Mouse (Mus musculus) G1E (cell line): ENCODE measurements around the gene Bag5. TPM values are rescaled to one million over a fixed set of nuclear protein-coding genes. Genes with fewer than 3 reads are reported as not detected.

Experiments
- ATAC-seq: 2 replicates; pipeline ENCODE4 v1.8.0; 2016; ENCODE audit warnings: mild to moderate bottlenecking; ENCODE audit not compliant: insufficient number of reproducible peaks, poor library complexity, low FRiP score, severe bottlenecking; ENCODE audit errors: extremely low read depth
- DNase-seq: peaks from one replicate; pipeline ENCODE4 v3.0.0; 2012; ENCODE audit warnings: low spot score
- H3K27me3 ChIP-seq: 2 replicates; pipeline ENCODE4 v1.6.1; 2012; ENCODE audit warnings: mild to moderate bottlenecking, low read length, inconsistent platforms; ENCODE audit not compliant: insufficient read depth
- H3K36me3 ChIP-seq: replicated peaks from 2 replicates; pipeline ENCODE3; 2012; ENCODE audit warnings: mild to moderate bottlenecking, inconsistent platforms
- H3K4me1 ChIP-seq: 2 replicates; pipeline ENCODE4 v1.6.1; 2012; ENCODE audit warnings: low read depth, low read length, inconsistent platforms, mixed read lengths; ENCODE audit not compliant: insufficient read depth
- H3K4me3 ChIP-seq: 2 replicates; pipeline ENCODE4 v1.5.1; 2012; ENCODE audit warnings: low read depth, mild to moderate bottlenecking, inconsistent platforms, low read length, moderate library complexity, mixed read lengths
- H3K9me3 ChIP-seq: replicated peaks from 2 replicates; pipeline ENCODE4 v1.6.1; 2012; ENCODE audit warnings: inconsistent platforms
- CTCF ChIP-seq: IDR thresholded peaks from 2 replicates; pipeline ENCODE4 v1.5.1; 2012; ENCODE audit warnings: low read depth, low read length, inconsistent platforms, mixed read lengths
- GATA1 ChIP-seq: IDR thresholded peaks from 2 replicates; pipeline ENCODE4 v1.6.1; 2012; ENCODE audit warnings: borderline replicate concordance, low read length, inconsistent platforms, mixed read lengths
- GATA2 ChIP-seq: IDR thresholded peaks from 2 replicates; pipeline ENCODE4 v1.6.1; 2012; ENCODE audit warnings: low read depth, low read length, inconsistent platforms, borderline replicate concordance
- POLR2AphosphoS5 ChIP-seq: IDR thresholded peaks from 2 replicates; pipeline ENCODE4 v1.6.1; 2012; ENCODE audit warnings: low read depth, low read length, inconsistent platforms; ENCODE audit not compliant: insufficient replicate concordance
- TAL1 ChIP-seq: conservative IDR thresholded peaks from 2 replicates; pipeline ENCODE4 v1.6.1; 2012; ENCODE audit warnings: low read depth, low read length, inconsistent platforms, mixed read lengths
- polyA plus RNA-seq: library from polyadenylated mRNA; stranded (reverse); fragments of >175 nt; gene quantifications from 2 replicates; pipeline ENCODE4 v1.2.3, GENCODE M21; 2012
- total RNA-seq, 2 experiments: library from RNA; stranded (forward) in 1 of 2; stranded (reverse) in 1 of 2; fragments of 200-1000 nt in 1 of 2; fragments of >200 nt in 1 of 2; fragmentation: Nextera tagmentation in 1 of 2; gene quantifications; 2 replicates each; pipeline ENCODE4 v1.2.3; 2014 to 2017

Bag5 gene
- total and polyA plus RNA-seq, 3 experiments: 20.3 to 52.8 (median 32.4) TPM

GRCm38 (mm10) chr12:111669961-111670360, 43.1 kb downstream of the Bag5 start:
- Histone ChIP-seq H3K4me3 (no peak overlapping the region), H3K27me3 (peaks cover 48% of the 10 kb centered on the region), H3K9me3 (peaks cover 19% of the 10 kb centered on the region), H3K4me1 (peaks cover 19% of the 10 kb centered on the region), H3K36me3 (peaks cover 18% of the 10 kb centered on the region)
- DNase-seq: no peak
- no peak for TF ChIP-seq GATA1
- TF ChIP-seq POLR2AphosphoS5: no peak
- no peak for ATAC-seq

DNA sequence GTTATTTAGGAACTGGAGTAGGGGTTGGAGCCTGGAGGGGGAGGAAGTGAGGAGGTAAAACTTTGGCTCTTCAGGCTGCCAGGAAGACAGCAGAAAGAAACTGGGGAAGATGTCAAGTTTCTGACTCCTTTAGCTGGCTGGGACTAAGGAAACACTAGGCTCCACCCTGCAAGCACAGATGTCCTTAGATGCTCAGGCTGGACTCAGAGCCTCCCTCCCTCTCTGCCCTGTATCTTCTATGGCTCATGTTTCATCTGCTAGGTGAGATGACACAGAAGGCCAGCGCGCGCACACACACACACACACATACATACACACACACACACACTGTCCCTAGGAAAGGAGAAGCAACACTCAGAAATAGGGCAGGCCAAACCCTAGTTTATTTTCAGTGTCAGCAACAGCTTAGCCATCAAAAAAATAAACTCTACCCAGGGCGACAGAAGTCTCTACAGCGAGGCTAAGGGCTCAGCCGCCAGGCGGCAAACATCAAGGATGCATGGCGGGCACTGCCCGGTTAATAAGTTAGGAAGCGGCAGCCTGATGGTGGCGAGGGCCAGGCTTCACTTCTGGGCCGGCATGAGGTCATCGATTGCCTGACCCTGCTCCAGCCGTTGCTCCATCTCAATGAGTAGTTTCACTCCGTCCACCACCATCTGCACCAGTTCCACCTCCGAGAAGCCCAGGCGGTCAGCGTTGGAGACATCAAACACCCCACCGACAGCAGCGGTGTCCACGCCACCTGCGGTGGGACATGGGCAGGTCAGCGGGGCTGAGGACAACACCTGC, 43.9 kb downstream of the Bag5 start:
- peaks cover 47% of the 10 kb centered on the region for H3K27me3 ChIP-seq
- peaks cover 19% of the 10 kb centered on the region for H3K9me3 ChIP-seq
- DNase-seq (peak; percentile 51), ATAC-seq (no peak)
- H3K4me1 ChIP-seq: peaks cover 18% of the 10 kb centered on the region
- H3K36me3 ChIP-seq: peaks cover 23% of the 10 kb centered on the region
- H3K4me3 ChIP-seq: peak overlapping the region; percentile 63; the same call in 1 of the 2 replicates
- TF ChIP-seq GATA1: no peak
- TF ChIP-seq POLR2AphosphoS5: no peak
- TF ChIP-seq GATA2: no peak
- TF ChIP-seq TAL1: no peak
- TF ChIP-seq CTCF: no peak

DNA sequence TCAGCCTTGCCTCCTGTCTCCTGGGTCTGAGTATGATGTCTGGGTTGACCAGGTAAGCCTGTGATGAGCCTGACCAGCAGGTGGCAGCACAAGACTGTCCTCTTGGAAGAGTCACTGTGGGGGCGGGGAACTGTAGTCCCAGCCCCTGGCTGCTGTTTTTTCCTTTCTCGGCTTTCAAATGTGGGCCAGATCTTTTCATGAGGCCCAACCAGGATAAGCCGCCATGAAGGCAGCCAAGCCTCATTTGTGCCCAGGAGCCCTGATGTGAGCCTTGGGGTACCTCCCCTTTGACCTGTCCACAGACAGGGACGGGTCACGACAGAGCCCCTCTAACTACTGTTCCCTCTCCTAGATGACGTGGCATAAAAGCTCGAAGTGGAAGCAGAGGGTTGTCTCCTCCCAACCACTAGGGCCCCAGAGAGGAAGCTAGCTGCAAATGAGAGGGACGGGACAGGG, 44.6 kb downstream of the Bag5 start:
- peak; percentile 72 for ATAC-seq
- H3K36me3 ChIP-seq: peaks cover 30% of the 10 kb centered on the region
- TF ChIP-seq POLR2AphosphoS5: no peak
- TF ChIP-seq GATA2: no peak
- no peak for TF ChIP-seq TAL1
- no peak for TF ChIP-seq GATA1
- TF ChIP-seq CTCF: peak; percentile 89
- DNase-seq: peak; percentile 98
- peak overlapping the region; percentile 63; the same call in 1 of the 2 replicates for H3K4me3 ChIP-seq
- H3K9me3 ChIP-seq: peaks cover 19% of the 10 kb centered on the region
- peaks cover 25% of the 10 kb centered on the region for H3K4me1 ChIP-seq
- H3K27me3 ChIP-seq: peaks cover 40% of the 10 kb centered on the region

GRCm38 (mm10) chr12:111667421-111667820, 45.6 kb downstream of the Bag5 start:
- H3K9me3 ChIP-seq: peaks cover 17% of the 10 kb centered on the region
- ATAC-seq (no peak), DNase-seq (no peak)
- peaks cover 29% of the 10 kb centered on the region for H3K27me3 ChIP-seq
- H3K4me1 ChIP-seq: peaks cover 25% of the 10 kb centered on the region
- H3K36me3 ChIP-seq: peaks cover 34% of the 10 kb centered on the region
- no peak overlapping the region for H3K4me3 ChIP-seq
- TF ChIP-seq POLR2AphosphoS5 (no peak), GATA2 (no peak)

DNA sequence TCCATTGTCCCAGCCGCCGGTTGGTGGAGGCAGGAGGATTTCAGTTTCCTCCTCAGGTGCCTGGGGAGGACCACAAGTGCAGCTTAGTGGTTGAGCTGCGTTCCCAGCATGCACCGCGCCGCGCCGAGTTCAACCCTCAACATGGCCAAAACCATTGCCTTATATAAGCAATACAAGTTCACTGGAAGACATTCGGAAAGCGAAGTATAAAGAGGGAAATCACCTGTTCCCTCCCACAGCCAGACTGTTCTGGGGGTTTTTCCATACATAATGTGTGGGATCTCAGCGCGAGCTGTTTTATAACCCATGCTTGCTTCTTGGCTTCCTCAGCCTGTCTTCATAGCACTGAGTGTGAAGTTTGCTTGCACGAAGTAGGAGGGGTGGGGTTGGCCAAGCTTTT, 46.7 kb downstream of the Bag5 start:
- no peak for TF ChIP-seq POLR2AphosphoS5
- H3K4me1 ChIP-seq: peaks cover 25% of the 10 kb centered on the region
- ATAC-seq (no peak), DNase-seq (no peak)
- H3K27me3 ChIP-seq: peaks cover 19% of the 10 kb centered on the region
- H3K36me3 ChIP-seq: peaks cover 43% of the 10 kb centered on the region
- H3K9me3 ChIP-seq: peaks cover 7% of the 10 kb centered on the region
- no peak overlapping the region for H3K4me3 ChIP-seq

DNA sequence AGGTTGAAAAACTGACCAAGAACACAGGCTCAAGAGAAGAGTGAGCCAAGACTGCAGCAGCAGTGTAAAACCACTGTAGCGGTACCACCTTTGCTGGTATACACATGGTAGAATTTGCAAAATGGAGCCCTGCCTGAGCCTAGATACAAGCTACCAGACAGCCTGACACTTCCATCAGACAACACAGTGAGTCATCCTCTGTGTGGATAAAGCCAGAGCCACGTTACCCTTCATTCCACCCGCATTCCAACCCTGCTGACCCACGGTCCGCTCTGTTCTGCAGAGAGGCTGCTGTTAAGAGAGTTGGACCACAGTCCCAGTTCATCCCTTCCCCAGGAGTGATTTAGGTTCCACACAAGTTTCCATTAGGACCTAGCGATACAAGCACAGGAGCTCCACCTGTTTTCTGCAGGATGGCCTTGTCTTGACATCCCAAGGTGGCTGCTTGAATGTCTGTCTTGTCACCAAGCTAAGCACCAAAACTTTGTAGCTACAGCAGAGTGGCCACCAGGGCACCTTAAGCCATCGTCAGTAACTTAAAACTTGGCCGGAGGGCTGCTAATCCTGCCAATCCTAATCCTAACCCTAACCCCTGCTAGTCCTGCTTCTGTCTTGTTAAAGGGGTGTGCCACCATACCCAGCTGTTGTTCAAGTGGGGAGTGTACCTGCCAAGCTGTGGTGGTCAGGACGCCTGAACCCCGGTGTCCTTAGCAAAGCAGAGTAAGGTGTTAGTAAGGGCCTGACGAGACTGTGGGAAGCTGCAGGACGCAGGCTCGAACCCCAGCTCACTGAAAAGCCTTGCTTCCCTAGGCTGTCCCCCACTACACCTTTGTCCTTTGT, 47.8 kb downstream of the Bag5 start:
- DNase-seq: peak; percentile 1
- TF ChIP-seq GATA1 (no peak), POLR2AphosphoS5 (0 out of 2 replicates have a peak, but pooled peaks have one; percentile 29)
- Histone ChIP-seq H3K4me1 (peaks cover 25% of the 10 kb centered on the region), H3K27me3 (peaks cover 7% of the 10 kb centered on the region; the same call in 1 of the 2 replicates), H3K9me3 (no peaks in the 10 kb centered on the region), H3K36me3 (peaks cover 54% of the 10 kb centered on the region), H3K4me3 (no peak overlapping the region)
- ATAC-seq: no peak
